Mouse (Mus musculus) thymus, adult 2 months (tissue): ENCODE measurements around the gene Pkn2. TPM values are rescaled to one million over a fixed set of nuclear protein-coding genes. Genes with fewer than 3 reads are reported as not detected.

ENCODE experiments used
- DNase-seq: peaks from one replicate; pipeline ENCODE4 v3.0.0; 2021
- H3K27ac ChIP-seq: fragments of 200-500 bp; 2 replicates; pipeline ENCODE4 v1.5.1; 2012; ENCODE audit warnings: low read length, control low read depth; ENCODE audit not compliant: control insufficient read depth, insufficient read depth
- H3K27me3 ChIP-seq: fragments of 200-500 bp; 2 replicates; pipeline ENCODE4 v1.6.1; 2012; ENCODE audit warnings: mild to moderate bottlenecking, low read length, moderate library complexity, mixed read lengths; ENCODE audit not compliant: control insufficient read depth, insufficient read depth
- H3K36me3 ChIP-seq: fragments of 200-500 bp; 2 replicates; pipeline ENCODE4 v1.6.1; 2012; ENCODE audit warnings: mild to moderate bottlenecking, low read length, moderate library complexity; ENCODE audit not compliant: control insufficient read depth, insufficient read depth
- H3K4me1 ChIP-seq: fragments of 200-500 bp; replicated peaks from 2 replicates; pipeline ENCODE4 v1.6.1; 2012; ENCODE audit warnings: low read length; ENCODE audit not compliant: control insufficient read depth, insufficient read depth
- H3K4me3 ChIP-seq: fragments of 200-500 bp; 2 replicates; pipeline ENCODE4 v1.5.1; 2012; ENCODE audit warnings: mild to moderate bottlenecking, low read length, control low read depth, moderate library complexity; ENCODE audit not compliant: control insufficient read depth, insufficient read depth
- CTCF ChIP-seq: fragments of 200-500 bp; IDR thresholded peaks from 2 replicates; pipeline ENCODE4 v1.5.1; 2012; ENCODE audit warnings: mild to moderate bottlenecking, control low read depth, low read length, moderate library complexity, borderline replicate concordance; ENCODE audit not compliant: control insufficient read depth, poor library complexity, insufficient read depth; ENCODE audit errors: extremely low read depth
- POLR2A ChIP-seq: fragments of 200-500 bp; IDR thresholded peaks from 2 replicates; pipeline ENCODE4 v1.6.1; 2012; ENCODE audit warnings: mild to moderate bottlenecking, low read length, control low read depth, moderate library complexity; ENCODE audit not compliant: control insufficient read depth, poor library complexity, insufficient read depth; ENCODE audit errors: extremely low read depth
- WGBS: fragments of 180-500 bp; shearing (Covaris S2); methylation state at CpG from one replicate; pipeline ENCODE4 v1.1.7; 2018; 5-methylcytosine and 5-hydroxymethylcytosine counted together
- polyA plus RNA-seq: library from polyadenylated mRNA; depleted of rRNA; stranded (reverse); fragments of >200 nt; gene quantifications from 2 replicates; pipeline ENCODE4 v1.2.3, GENCODE M21; 2012; rRNA removed

Gene Pkn2
- 30.5 and 59.3 TPM in 2 replicates for polyA plus RNA-seq

DNA sequence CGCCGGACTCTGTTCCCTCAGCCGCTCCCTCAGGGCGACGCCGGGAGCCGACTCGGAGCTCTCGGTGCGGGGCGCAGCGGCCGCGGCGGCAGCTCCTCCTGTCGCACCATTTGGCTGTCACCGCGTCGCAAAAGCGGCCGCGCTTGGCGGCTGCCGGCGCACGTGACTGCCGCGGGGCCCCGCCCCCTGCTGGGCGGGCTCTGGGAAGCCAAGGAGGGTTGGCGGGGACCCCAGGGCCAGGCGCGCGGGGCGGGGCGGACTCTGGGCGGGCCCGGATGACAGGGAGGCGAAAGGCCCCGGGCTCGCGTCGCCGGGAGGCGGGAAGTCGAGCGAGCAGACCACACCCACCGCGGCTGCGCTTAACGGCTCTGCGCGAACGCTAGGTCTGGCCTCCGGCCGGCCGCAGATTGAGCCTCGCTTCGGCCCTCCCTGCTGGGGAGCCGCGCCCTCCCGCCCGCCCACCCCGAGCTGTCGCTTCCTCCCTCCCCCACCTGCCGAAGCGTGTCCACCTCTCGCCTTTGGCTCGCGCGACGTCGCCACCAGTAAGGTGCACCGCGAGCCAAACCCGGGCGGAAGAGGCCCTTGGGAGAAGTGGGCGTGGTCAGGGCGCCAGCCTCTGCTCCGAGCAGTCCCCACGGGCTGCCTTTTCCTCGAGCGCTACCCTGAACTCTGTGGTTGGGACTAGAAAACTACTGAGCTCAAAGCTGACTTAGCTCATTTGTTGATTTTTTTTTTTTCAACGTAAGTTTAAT lies at the start of gene Pkn2:
Gene Pkn2, minus strand, starts transcription at position 133 of the 752 bp plus-strand sequence.
- no peaks in the 10 kb centered on the region for H3K4me1 ChIP-seq
- peak; percentile 99 for DNase-seq
- peak; percentile 74 for TF ChIP-seq POLR2A
- TF ChIP-seq CTCF, result peak; percentile 40; the same call in 1 of the 2 replicates

DNA sequence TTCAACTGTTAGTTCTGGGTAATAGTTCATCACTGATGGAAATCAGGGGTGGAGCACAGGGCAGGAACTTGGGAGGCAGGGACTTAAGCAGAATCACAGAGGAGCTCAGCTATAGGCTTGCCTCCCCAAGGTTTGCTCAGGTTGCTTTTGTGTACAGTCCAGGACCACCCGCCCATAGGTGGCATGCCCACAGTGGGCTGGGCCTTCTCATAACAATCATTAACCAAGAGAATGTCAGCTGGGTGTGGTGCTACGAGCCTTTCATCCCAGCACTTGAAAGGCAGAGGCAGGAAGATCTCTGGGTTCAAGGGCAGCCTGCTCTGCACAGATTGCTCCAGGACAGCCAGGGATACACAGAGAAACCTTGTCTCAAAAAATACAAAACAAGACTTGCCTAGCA lies 48.1 kb upstream of the Pkn2 start:
- Histone ChIP-seq H3K4me1 (no peaks in the 10 kb centered on the region), H3K36me3 (no peaks in the 10 kb centered on the region), H3K27me3 (no peaks in the 10 kb centered on the region), H3K4me3 (no peak overlapping the region), H3K27ac (no peak overlapping the region)
- 85% methylated on average over 2 of the region's 2 CpGs for WGBS
- no peak for DNase-seq
- TF ChIP-seq POLR2A (no peak), CTCF (no peak)

More for the DNA sequence above, at the start of gene Pkn2:
- WGBS, result under 1% methylated on average over 84 of the region's 84 CpGs
- Histone ChIP-seq H3K27me3 (no peaks in the 10 kb centered on the region), H3K4me3 (peak within 1 kb of the TSS; percentile 93), H3K27ac (peak within 1 kb of the TSS; percentile 49), H3K36me3 (no peaks in the 10 kb centered on the region)

DNA sequence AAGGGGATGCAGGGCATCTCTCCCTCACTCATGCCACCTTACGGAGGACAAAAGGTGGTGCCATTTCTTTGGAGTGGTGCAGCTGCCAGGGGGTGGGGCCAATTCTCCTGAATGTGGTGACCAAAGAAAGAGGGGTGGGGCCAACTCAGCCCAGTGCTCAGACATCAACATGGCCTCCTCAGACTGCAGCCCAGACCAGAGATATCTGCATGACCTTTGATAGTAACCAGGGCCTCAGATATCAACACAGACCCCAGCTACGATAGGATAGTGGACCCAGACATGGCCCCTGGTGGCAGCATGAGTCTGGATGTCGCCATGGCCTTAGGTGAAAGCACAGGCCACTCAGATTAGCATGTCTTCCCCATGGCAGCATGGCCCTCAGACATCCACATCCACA lies 45.5 kb upstream of the Pkn2 start:
- H3K36me3 ChIP-seq, result no peaks in the 10 kb centered on the region
- H3K4me3 ChIP-seq, result no peak overlapping the region
- no peak overlapping the region for H3K27ac ChIP-seq
- H3K4me1 ChIP-seq, result no peaks in the 10 kb centered on the region
- TF ChIP-seq POLR2A (no peak), CTCF (no peak)
- DNase-seq, result no peak
- 91% methylated on average over 3 of the region's 3 CpGs for WGBS
- no peaks in the 10 kb centered on the region for H3K27me3 ChIP-seq

DNA sequence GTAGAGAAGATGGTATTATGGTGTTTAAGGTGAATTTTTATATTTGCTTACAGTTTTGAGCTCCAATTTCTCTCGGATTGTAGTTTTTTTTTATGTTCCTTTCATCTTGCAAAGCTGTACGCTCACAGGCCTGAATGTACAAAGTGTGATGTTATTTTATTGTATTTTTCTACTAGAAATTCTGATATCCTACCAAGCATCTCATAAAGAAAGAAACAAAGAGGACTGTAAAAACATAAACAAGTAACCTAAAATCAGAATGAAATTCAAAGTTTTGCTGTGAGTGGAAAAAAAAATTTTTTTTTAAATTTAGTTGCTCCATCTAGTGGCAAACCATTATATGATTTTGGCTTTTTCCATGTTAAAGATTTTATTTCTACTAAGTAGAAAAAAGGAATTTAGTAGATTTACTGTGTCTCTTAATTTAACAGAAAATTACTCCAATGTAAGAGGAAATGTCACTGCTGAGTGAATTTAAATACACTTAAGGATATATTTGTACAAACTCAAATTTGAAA lies 43.1 kb upstream of the Pkn2 start:
- H3K27ac ChIP-seq, result no peak overlapping the region
- 81% methylated on average over 2 of the region's 2 CpGs for WGBS
- TF ChIP-seq POLR2A, result no peak
- TF ChIP-seq CTCF, result no peak
- no peak for DNase-seq
- H3K36me3 ChIP-seq, result no peaks in the 10 kb centered on the region
- H3K27me3 ChIP-seq, result no peaks in the 10 kb centered on the region
- H3K4me1 ChIP-seq, result no peaks in the 10 kb centered on the region
- H3K4me3 ChIP-seq, result no peak overlapping the region

DNA sequence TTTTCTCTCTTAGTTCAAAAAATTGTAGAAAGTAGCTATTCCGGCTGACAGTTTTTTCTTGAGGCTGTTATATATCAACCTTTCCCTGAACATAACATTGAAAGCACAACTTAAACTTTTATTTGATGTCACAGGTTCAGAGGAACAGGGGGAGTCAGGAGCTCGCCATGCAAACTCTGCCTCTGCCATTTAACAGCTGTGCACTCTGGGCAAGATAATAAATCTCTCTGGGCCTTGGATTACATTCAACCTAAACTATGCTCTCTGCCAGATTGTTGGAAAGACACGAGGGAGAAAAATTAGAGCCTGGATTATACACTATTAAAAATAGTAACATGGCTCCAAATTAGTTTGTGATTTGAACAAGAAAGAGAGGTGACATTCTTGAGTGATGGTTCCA lies 37.3 kb upstream of the Pkn2 start:
- no peaks in the 10 kb centered on the region for H3K4me1 ChIP-seq
- no peak overlapping the region for H3K27ac ChIP-seq
- H3K27me3 ChIP-seq, result no peaks in the 10 kb centered on the region
- DNase-seq, result no peak
- H3K4me3 ChIP-seq, result no peak overlapping the region
- no peaks in the 10 kb centered on the region for H3K36me3 ChIP-seq
- WGBS, result 90% methylated on average over 3 of the region's 3 CpGs
- TF ChIP-seq CTCF, result no peak

DNA sequence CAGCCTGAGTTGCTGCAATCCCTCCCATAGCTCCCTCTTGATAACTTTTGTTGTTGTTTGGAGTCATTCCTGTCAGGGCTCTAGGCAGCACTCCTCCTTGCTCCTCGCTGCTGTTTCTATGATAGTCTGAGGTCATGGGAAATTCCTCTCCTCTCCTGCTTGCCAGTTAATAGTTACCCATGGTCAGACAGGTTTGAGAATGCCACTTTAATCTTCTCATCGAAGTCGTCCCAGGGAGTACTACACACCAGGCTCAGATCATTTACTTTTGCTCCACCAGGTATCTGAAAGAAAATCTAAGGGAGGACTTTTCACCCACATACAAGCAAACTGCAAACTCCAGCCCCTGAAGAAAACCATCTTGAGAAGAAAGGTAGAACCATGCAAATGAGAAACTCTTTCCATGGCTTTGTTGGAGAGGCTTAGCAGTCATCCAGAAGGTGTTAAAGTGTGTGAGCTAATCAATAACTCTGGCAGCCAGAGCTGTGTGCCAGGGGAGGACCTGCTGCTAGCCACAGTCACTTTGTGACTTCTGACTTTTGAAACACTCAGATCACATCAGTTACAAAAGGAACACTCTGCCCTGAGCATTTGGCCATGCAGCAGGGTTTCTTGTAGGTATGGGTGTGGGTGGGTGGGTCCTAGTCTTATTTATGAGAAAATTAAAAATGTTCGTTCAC lies 36.1 kb upstream of the Pkn2 start:
- Histone ChIP-seq H3K27me3 (no peaks in the 10 kb centered on the region), H3K4me3 (no peak overlapping the region), H3K27ac (no peak overlapping the region), H3K4me1 (no peaks in the 10 kb centered on the region), H3K36me3 (no peaks in the 10 kb centered on the region)
- 91% methylated on average over 4 of the region's 4 CpGs for WGBS
- TF ChIP-seq CTCF (no peak), POLR2A (no peak)
- no peak for DNase-seq
